Mouse (Mus musculus) megakaryocyte-erythroid progenitor cell, adult 5 weeks (primary cell): ENCODE results near the gene Marcks. TPM values are rescaled to one million over a fixed set of nuclear protein-coding genes. Genes with fewer than 3 reads are reported as not detected.

Experiments
- polyA plus RNA-seq: library from polyadenylated mRNA; stranded (reverse); fragments of >175 nt; gene quantifications from 2 replicates; pipeline ENCODE4 v1.2.3, GENCODE M21; 2012

The Marcks gene
- polyA plus RNA-seq: 8.2 and 10.2 TPM in 2 replicates

DNA sequence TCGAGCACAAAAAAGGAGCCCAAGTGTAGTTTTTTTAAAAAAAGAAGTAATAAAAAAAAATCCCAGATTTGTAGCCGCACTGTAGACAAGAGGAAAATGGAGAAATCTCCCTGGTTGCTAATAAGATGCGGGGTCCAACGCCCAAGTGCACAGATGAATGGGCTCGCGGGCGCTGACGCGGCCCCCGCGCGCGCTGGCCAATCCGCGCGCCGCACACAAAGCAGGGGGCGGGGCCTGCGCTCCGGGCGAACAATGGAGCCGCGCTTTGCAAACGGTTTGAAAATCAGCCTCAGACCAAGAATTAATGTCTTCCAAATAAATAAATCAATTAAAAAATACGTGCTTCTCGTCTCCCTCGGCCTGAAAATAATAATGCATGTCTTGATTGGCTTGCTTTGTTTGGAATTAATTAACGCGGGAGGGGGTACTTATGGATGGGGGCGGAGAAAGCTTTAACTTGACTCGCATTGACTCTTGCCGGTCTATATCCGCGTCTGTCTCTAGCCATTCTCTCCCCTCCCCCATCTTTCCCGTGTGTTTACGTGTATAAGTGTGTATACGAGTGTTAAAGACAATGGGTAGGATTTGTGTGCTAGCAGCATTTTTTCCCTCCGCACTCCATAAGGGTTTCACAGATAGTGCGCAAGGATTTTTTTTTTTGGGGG, at the start of gene Marcks:
TSS of gene Marcks (minus strand) at position 143 of the 665 bp plus-strand sequence.

Other genes with a start within 250 kb of the Marcks start
- 36.8 and 42.6 TPM in 2 replicates for gene Hdac2, start 164.4 kb downstream of the Marcks start, polyA plus RNA-seq